Mouse (Mus musculus): ENCODE results near the gene Gdpd1.

GRCm38 (mm10) chr11:87121864-87122263 lies 48.0 kb upstream of the Gdpd1 start:
- TF ChIP-seq ZNF384 (IDR thresholded peaks at IDR 0.05; ENCODE audit: low read depth, low read length) (no peak), CHD2 (IDR thresholded peaks at IDR 0.05; ENCODE audit: low read depth, low read length) (no peak), HCFC1 (IDR thresholded peaks at IDR 0.05; ENCODE audit: borderline replicate concordance, insufficient read depth, low read length) (no peak)
